Mouse (Mus musculus) layer of hippocampus, adult 18-20 months (tissue): ENCODE results near the gene Rbms3. TPM values are rescaled to one million over a fixed set of nuclear protein-coding genes. Genes with fewer than 3 reads are reported as not detected.

Experiments used
- DNase-seq, 2 experiments: peaks; one replicate each; pipeline ENCODE4 v3.0.0; 2022; ENCODE audit warnings: low spot score in 2 of 2
- total RNA-seq, 2 experiments: library from RNA; stranded (reverse); gene quantifications; 2 replicates each; pipeline ENCODE4 v1.2.3; 2021

The Rbms3 gene
- total RNA-seq, 2 experiments from 2014 or later: 14.8 to 16.6 TPM

DNA sequence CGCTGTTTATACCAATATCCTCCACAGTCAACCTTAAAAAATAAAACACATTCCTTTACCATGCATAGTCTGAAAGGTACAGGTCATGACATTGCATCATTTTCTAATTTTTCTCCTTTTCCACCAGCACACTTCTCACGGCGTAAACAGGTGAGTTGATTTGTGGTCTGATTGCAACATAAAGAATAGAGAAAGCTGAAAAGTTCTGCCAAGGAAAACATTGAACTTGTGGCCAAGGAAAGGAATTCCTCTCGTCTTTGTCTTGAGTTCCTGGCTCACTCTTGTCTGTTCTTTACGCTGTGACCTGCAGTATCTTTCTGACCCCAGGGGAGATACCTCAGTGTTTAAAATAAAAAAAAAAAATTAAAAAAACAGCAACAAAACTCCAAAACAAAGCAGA lies 370.1 kb downstream of the Rbms3 start:
- DNase-seq: no peak

- peak; percentile 9 to 26 for DNase-seq
Observed at GRCm38 (mm10) chr9:117253361-117253760, 376.4 kb downstream of the Rbms3 start.

DNA sequence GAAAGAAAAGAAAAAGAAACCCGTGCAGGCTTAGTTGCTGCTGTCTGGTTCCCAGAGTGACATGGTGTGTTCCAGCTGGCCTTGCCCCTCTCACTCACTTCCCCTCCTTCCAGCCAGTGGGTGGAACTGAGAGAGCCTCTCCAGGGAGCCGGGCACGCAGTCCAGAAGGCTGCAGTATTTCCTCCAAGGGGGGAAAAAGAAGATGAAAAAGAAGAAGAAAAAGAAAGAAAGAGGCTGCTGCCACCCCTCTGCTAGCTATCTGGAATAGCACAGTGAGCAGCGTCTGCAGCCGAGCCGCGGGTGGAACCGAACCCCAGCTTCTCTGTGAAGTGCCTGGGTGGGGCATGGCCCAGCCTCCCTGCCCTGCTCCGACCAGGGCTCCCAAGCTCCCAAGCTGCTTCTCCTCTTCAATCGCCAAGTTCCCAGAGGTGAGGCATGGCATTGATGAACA lies 377.3 kb downstream of the Rbms3 start:
- DNase-seq: no peak

DNA sequence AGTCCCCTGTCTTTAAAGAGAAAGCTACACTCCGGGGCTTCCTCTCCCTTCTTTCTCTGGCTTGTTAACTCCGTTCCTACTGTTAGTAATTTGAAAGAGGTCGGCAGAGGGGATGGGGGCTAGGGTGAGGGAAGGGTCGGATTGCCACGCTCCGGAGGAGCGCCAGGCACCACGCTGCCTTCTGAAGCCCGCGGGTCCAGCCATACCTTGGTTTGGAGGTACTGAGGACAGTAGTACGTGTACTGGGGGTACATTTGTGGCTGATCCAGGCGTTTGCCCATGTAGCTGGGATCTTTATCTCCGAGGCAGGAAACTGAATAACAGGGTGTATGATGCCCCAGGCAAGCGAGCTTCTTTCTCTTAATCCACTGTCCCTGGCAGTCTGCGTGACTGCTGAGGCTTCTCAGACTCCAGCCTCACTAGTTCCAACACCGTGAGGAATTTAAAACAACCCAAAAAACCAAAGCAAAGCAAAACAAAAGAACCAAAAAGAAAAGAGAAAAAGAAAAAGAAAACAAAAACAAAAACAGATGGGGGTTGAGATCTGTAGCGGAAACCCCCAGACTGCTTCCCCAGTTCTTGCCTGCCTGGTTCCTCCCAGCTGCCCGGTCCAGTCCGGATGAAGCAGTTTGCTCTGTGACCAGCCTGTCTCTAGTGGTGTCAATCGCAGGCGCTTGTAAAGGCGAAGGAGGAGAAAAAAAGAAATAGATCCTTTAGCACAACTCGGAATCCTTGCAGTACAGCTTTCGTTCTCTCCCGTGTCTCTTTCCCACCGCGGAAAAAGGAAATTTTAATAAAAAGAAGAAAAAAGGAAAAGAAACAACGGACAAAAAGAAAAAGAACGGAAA lies 378.0 kb downstream of the Rbms3 start:
- no peak for DNase-seq

GRCm38 (mm10) chr9:117250831-117251165 lies 378.9 kb downstream of the Rbms3 start:
- DNase-seq: no peak

DNA sequence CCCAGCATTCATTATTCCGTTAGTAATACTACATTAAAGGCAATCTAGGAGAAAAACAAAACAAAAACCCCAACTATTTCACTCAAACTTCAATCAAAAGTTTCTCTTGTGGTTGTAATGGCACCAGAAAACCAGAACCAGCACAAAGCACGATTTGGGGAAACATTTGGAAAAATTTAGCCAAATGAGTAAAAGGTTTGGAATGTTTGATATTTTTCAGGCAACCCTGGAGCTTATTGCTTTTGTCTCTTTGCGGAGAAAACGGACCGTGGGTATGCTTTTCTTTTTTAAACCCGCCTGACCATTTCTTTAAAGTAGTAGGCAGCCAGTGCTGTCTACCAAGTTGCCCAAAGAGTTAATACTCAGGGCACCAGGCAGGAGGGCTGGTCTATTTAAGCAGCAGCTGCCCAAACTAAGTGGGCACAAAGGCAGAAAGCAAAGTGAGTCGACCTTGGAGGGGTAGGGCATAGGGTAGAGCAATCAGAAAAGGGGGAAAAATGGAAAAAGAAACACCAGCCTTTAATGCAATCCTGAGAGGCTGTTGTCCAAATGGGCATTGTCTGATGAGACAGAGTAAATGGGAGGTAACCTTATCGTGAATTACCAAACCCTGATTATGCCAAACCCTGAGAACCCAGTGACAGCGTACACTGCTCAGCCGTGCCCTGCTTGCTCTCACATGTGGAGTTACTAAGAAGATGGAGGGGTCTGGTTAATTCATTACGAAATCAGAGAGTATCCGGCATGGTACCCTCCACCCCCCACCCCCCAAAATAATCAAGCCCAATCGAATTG lies 379.5 kb downstream of the Rbms3 start:
- DNase-seq: no peak

GRCm38 (mm10) chr9:117247311-117247980 lies 382.3 kb downstream of the Rbms3 start:
- DNase-seq: no peak

DNA sequence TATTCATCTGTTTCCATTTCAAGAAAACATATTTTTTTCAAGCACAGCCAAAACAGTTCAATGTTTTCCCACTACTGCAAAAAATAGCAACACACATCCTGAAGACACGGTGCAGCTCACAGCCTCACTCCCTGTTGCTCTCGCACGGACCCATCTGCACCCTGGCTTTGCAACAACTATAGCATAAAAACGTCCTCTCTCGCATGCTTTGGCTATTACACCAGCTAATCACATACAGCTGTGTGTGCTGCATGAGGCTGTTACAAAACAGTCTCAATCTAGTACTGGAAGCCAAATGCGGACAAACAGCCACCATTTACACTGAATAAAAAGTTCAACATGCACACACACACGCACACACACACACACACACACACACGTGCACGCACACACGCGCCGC lies 383.5 kb downstream of the Rbms3 start:
- DNase-seq: no peak

DNA sequence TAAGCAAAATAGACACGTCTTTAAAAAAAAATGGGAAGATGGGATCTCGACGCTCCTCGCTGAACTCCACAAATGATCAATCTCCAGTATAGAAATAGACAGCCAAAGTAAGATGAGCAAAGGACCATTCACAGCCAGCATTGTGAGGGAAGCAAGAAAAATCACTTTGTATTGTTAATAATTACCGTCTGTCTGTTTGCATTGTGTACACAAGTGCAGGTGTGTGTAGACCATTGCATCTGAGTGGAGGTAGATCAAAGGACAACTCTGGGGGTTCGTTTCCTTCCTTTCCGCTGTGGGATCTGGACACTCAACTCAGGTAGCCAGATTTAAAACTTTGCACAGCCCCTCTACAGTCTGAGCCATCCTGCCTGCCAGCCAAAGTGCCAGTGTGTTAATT lies 386.3 kb downstream of the Rbms3 start:
- no peak for DNase-seq

DNA sequence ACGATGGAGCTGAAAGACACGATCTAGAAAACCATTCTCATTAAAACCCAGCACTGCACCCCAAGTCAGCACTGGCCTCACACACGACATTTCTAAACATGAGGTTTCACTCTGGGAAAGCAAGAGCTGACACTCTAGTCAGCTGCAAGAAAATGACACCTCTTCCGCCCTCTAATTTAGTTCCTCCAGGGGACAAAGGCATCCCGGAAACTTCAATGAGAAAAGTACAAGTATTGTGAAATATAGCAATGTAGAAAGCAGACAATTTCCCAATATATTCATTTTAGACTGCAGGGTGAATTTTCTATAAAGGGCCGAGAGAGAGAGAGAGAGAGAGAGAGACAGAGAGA lies 395.0 kb downstream of the Rbms3 start:
- no peak for DNase-seq

DNA sequence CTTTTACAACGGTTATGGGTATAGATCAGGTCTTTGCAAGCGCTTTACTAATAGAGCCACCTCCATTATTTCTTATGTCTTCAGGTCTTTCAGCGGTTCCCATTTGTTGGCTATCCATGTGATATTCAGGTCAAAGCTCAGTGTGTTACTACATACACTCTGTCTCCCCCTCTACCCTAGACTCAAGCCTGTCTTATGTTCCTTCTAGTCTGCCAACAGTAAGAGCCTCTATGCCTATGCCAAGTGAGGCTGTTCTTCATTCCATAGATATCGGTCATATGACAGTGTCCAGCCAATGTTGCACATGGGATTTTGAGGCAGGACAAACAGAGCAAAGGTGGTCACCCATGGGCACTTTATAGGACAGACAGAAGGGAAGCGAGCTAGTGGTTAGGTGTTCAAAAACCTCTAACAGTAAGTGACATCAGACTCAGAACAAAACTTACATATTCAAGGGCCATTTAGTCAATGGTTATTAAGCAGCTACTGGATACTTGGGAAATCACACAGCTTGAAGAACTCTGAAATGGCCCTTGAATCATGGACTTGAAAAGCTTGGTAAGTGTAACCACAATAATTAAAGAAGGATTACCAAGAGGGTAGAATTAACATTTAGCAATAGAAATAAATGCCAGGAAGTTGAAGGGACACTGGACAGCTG lies 395.5 kb downstream of the Rbms3 start:
- DNase-seq: no peak

DNA sequence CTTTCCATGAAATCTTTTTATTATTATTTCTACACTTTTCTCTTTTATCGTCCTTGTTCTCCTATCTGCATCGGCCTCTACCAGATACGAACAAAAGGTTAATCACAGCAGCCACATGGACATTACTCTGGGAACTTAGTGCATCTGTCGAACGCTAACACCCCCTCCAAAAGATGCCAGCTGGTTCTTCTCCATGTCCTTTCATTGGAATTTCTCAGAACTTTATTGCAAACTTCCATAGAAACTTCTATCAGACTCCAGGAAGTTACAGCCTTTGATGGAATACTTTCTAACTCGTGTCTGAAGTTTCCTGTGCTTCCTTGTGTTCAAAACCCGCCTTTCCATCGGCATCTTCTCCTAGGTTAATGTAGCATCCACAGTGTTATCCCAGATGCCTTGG lies 407.0 kb downstream of the Rbms3 start:
- DNase-seq: no peak

DNA sequence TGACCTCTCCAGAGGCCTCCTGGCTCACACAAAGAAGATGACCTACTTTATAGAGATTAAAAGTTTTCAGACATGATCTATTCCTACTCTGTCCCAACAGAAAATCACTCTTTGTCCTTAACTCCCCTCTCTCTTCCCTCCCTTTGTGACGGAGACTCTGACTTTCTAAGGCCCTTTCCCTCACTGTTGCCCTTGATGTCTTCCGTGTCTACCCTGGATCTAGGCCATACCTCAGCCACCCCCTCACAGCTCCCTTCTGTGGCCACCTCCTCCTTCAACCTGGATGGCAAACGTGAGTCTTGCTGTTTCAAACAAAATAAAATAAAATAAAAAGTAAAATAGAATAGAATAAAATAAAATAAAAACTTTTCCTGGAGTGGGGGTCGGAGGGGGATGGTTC lies 408.2 kb downstream of the Rbms3 start:
- DNase-seq: no peak

GRCm38 (mm10) chr9:117216026-117216755 lies 413.5 kb downstream of the Rbms3 start:
- DNase-seq: no peak

- no peak for DNase-seq
Observed at GRCm38 (mm10) chr9:117212023-117212422, 417.7 kb downstream of the Rbms3 start.

DNA sequence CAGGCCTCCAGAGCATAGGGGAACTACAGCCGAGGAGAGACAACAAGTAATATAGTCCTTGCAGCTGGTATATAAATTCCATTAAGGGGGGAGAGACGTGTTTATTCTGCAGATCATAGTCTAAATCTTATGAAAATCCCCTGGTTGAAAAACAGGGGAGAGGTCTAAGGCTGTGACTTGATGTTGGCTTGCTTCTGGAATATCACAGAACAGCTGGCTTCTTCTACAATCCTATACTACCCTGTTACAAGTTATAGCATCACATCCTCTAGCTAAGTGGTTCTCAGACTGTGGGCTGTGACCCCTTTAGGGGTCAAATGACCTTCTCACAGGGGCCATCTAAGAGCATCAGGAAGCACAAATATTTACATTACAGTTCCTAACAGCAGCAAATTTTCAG lies 419.4 kb downstream of the Rbms3 start:
- DNase-seq: no peak

DNA sequence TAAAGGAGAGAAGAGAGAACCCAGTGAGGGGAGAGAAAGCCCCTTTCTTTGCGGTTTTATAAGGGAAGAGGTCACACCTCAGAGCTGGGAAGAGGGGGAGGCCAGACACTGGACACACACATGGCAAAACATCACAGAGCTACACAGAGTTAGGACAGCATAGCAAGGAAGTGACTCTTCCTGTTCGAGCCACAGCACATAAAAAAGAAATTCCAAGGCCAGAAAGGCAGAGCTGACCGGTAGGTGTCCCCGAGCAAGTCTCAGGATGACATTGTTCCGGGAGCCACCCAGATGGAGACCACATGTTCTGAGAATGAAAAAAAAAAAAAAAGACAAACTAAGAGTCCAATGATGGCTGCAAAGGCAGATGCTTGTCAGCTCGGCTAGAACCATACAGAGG lies 424.3 kb downstream of the Rbms3 start:
- no peak for DNase-seq

DNA sequence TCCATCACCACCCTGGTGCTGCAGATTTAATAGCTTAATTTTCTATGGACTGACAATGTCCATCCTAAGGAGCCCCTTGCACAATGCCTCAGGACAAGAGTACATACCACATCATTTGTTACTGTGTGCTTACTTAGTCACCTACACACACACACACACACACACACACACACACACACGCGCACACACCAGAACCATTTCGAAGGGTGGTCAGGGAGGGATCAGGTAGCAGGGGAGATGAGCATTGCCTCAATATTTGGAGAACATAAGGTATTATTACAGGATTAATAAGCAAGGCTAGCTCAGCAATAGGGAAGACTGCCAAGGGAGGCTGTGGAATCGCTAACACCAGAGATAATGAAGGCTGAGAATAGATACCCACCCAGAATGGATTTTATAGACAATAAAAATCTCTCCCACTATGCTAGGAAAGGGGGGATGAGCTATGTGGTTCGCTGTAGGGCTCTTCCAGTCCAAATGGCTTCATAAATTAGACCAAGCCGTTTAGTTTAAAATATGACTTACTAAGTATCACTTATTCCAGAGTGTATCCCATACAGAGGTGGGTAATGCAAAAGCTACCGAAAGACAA lies 429.6 kb downstream of the Rbms3 start:
- peak in 1 of 2 experiments; percentile 5 for DNase-seq

- no peak for DNase-seq
Observed at GRCm38 (mm10) chr9:117197531-117197930, 432.2 kb downstream of the Rbms3 start.
